Mouse (Mus musculus) cerebellum, adult 9-10 months (tissue): Measurements from ENCODE around the gene Zfp935.
A peak's percentile ranks its signal among the peaks of the same experiment; 100 is the strongest.
"Not testable (repeated sequence)": the region's sequence is repeated elsewhere in the genome, so short reads cannot be mapped to it uniquely, and the experiment has no call there.

Experiments used
- DNase-seq: peaks from one replicate; pipeline ENCODE4 v3.0.0; 2022

The Zfp935 gene

GRCm38 (mm10) chr13:62558189-62559110 lies at the start of gene Zfp935:
Gene Zfp935, minus strand, starts transcription at chr13:62558511.
- peak; percentile 78 for DNase-seq

- not testable (repeated sequence) for DNase-seq
Observed at GRCm38 (mm10) chr13:62571099-62571498, 12.8 kb upstream of the Zfp935 start, which contains the start of gene Zfp934. Gene Zfp934, minus strand, starts transcription at chr13:62571199.

GRCm38 (mm10) chr13:62561696-62562095 lies 3.4 kb upstream of the Zfp935 start:
- not testable (repeated sequence) for DNase-seq

GRCm38 (mm10) chr13:62530129-62530528 lies 28.2 kb downstream of the Zfp935 start:
- DNase-seq: not testable (repeated sequence)

GRCm38 (mm10) chr13:62510641-62511420 lies 47.5 kb downstream of the Zfp935 start:
- not testable (repeated sequence) for DNase-seq

- not testable (repeated sequence) for DNase-seq
Observed at GRCm38 (mm10) chr13:62472661-62473060, 85.7 kb downstream of the Zfp935 start.

- not testable (repeated sequence) for DNase-seq
Observed at GRCm38 (mm10) chr13:62469947-62470346, 88.4 kb downstream of the Zfp935 start.

GRCm38 (mm10) chr13:62466424-62467334 lies 91.6 kb downstream of the Zfp935 start, which contains the start of gene Gm49359:
Gene Gm49359, minus strand, starts transcription at chr13:62466832.
- peak; percentile 94 for DNase-seq
